Mouse (Mus musculus) olfactory bulb, adult 2 months (tissue): ENCODE measurements around the gene Rora. TPM values are rescaled to one million over a fixed set of nuclear protein-coding genes. Genes with fewer than 3 reads are reported as not detected.
"Not testable (repeated sequence)": the region's sequence is repeated elsewhere in the genome, so short reads cannot be mapped to it uniquely, and the experiment has no call there.

Source experiments
- H3K27ac ChIP-seq: fragments of 200-500 bp; 2 replicates; pipeline ENCODE4 v1.5.1; 2012; ENCODE audit warnings: low read depth, low read length; ENCODE audit not compliant: insufficient read depth
- H3K4me1 ChIP-seq: fragments of 200-500 bp; 2 replicates; pipeline ENCODE4 v1.6.1; 2012; ENCODE audit warnings: low read length; ENCODE audit not compliant: control insufficient read depth, insufficient read depth
- H3K4me3 ChIP-seq: fragments of 200-500 bp; 2 replicates; pipeline ENCODE4 v1.5.1; 2012; ENCODE audit warnings: mild to moderate bottlenecking, low read depth, low read length, moderate library complexity; ENCODE audit not compliant: insufficient read depth
- CTCF ChIP-seq: fragments of 200-500 bp; IDR thresholded peaks from 2 replicates; pipeline ENCODE4 v1.5.1; 2012; ENCODE audit warnings: low read depth, mild to moderate bottlenecking, low read length, moderate library complexity; ENCODE audit not compliant: insufficient read depth
- POLR2A ChIP-seq: fragments of 200-500 bp; IDR thresholded peaks from 2 replicates; pipeline ENCODE4 v1.6.1; 2012; ENCODE audit warnings: mild to moderate bottlenecking, low read depth, low read length, moderate library complexity; ENCODE audit not compliant: insufficient read depth
- WGBS: fragments of 180-500 bp; shearing (Covaris S2); methylation state at CpG from one replicate; pipeline ENCODE4 v1.1.7; 2018; 5-methylcytosine and 5-hydroxymethylcytosine counted together
- polyA plus RNA-seq: library from polyadenylated mRNA; stranded (reverse); fragments of >200 nt; gene quantifications from 2 replicates; pipeline ENCODE4 v1.2.4, GENCODE M21; 2012; ENCODE audit warnings: low replicate concordance; ENCODE audit not compliant: missing spikeins, insufficient read depth, insufficient read length

The Rora gene
- polyA plus RNA-seq, 1 experiment = not detected

DNA sequence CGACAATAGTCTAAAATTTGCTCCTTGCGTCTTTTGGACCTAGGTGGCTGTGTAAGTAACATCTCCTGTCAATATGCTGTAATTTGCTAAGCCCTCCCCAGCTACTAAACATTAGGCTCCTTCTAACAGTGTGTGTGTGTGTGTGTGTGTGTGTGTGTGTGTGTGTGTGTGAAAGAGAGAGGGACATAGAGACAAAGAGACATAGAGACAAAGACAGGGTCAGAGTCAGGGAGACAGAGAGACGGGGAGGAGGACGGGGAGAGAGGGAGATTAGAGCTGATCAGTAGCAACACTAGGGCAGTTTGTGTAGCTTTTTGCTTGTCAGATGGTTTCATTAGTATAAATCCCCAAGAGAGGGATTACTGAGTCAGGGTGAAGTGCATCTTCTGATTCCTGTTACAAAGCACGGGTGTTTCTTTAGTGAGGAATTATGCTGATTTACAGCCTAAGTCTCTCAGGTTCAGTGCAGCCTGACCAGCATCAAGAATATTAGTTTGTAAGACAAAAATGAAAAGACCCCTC, 437.2 kb downstream of the Rora start:
- H3K4me1 ChIP-seq = peaks cover 11% of the 10 kb centered on the region
- WGBS = 90% methylated on average over 5 of the region's 5 CpGs
- no peak for TF ChIP-seq CTCF
- no peak for TF ChIP-seq POLR2A
- no peak overlapping the region for H3K27ac ChIP-seq
- H3K4me3 ChIP-seq = no peak overlapping the region

GRCm38 (mm10) chr9:69092119-69093013, 438.8 kb downstream of the Rora start:
- H3K27ac ChIP-seq = peak overlapping the region; percentile 71; the same call in 1 of the 2 replicates
- no peak for TF ChIP-seq CTCF
- TF ChIP-seq POLR2A = no peak
- H3K4me3 ChIP-seq = no peak overlapping the region
- H3K4me1 ChIP-seq = peaks cover 11% of the 10 kb centered on the region
- 53% methylated on average over 15 of the region's 15 CpGs for WGBS

GRCm38 (mm10) chr9:69100153-69100756, 446.7 kb downstream of the Rora start:
- H3K27ac ChIP-seq, H3K4me1 ChIP-seq, H3K4me3 ChIP-seq: not testable (repeated sequence)
- 96% methylated on average over 5 of the region's 5 CpGs for WGBS

- Histone ChIP-seq H3K27ac (no peak overlapping the region), H3K4me1 (no peaks in the 10 kb centered on the region), H3K4me3 (no peak overlapping the region)
- TF ChIP-seq POLR2A (no peak), CTCF (no peak)
- WGBS = 68% methylated on average over 5 of the region's 5 CpGs
Observed at GRCm38 (mm10) chr9:69104321-69104720, 450.7 kb downstream of the Rora start.

GRCm38 (mm10) chr9:69109618-69110300, 456.2 kb downstream of the Rora start:
- Histone ChIP-seq H3K4me3 (no peak overlapping the region), H3K27ac (no peak overlapping the region), H3K4me1 (0 out of 2 replicates have a peak, but pooled peaks cover 2% of the 10 kb centered on the region)
- no peak for TF ChIP-seq CTCF
- TF ChIP-seq POLR2A = no peak
- 96% methylated on average over 2 of the region's 2 CpGs for WGBS

DNA sequence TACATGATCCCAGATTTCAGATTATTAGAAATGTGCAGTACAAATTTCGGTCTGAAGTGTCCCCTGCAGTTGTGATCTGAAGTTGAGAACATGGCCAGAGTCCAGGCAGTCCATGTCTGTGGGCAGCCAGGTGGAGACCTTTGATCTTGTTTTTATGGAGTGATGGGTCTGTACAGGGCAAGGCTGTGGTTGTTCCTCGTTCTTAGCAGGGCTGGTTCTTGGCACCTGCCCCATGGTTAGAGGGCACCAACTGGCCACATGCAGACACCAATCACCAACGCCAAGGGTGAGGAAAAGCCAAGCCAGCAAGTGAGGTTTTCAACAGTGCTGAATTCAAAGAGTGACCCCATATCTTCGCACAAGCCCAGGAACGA, 456.7 kb downstream of the Rora start:
- H3K27ac ChIP-seq = no peak overlapping the region
- TF ChIP-seq POLR2A (no peak), CTCF (no peak)
- 0 out of 2 replicates have a peak, but pooled peaks cover 2% of the 10 kb centered on the region for H3K4me1 ChIP-seq
- H3K4me3 ChIP-seq = no peak overlapping the region
- WGBS = 63% methylated on average over 5 of the region's 5 CpGs

- no peak overlapping the region for H3K27ac ChIP-seq
- 0 out of 2 replicates have a peak, but pooled peaks cover 2% of the 10 kb centered on the region for H3K4me1 ChIP-seq
- no peak for TF ChIP-seq CTCF
- TF ChIP-seq POLR2A = no peak
- no peak overlapping the region for H3K4me3 ChIP-seq
- WGBS = 83% methylated on average over 6 of the region's 6 CpGs
Observed at GRCm38 (mm10) chr9:69110706-69111105, 457.1 kb downstream of the Rora start.

DNA sequence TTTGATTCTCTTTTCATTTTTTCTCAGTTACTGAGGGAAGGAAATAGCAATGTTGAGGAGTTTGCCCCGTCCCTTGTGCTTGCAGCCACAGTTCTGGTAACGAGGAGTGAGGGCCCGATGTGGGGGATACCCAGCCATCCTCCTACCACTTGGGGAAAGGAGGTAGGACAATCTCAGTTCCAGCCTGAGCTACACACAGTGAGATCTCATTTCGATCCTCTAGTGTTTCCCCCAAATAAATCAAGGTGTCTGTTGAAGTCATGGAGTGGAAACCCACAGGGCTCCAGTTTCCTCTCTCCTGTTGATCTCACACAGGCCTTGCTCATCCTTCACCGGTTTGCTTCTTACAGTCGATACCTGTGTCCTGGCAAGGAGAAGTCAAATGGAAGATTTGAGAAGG, 458.0 kb downstream of the Rora start:
- Histone ChIP-seq H3K4me1 (0 out of 2 replicates have a peak, but pooled peaks cover 2% of the 10 kb centered on the region), H3K27ac (no peak overlapping the region), H3K4me3 (no peak overlapping the region)
- TF ChIP-seq POLR2A (no peak), CTCF (no peak)
- WGBS = 90% methylated on average over 6 of the region's 6 CpGs
